Mouse (Mus musculus) G1E (cell line): Measurements from ENCODE around the gene Slc12a6. TPM values are rescaled to one million over a fixed set of nuclear protein-coding genes. Genes with fewer than 3 reads are reported as not detected.

ENCODE experiments used
- ATAC-seq: 2 replicates; pipeline ENCODE4 v1.8.0; 2016; ENCODE audit warnings: mild to moderate bottlenecking; ENCODE audit not compliant: insufficient number of reproducible peaks, poor library complexity, low FRiP score, severe bottlenecking; ENCODE audit errors: extremely low read depth
- DNase-seq: peaks from one replicate; pipeline ENCODE4 v3.0.0; 2012; ENCODE audit warnings: low spot score
- H3K27me3 ChIP-seq: 2 replicates; pipeline ENCODE4 v1.6.1; 2012; ENCODE audit warnings: mild to moderate bottlenecking, low read length, inconsistent platforms; ENCODE audit not compliant: insufficient read depth
- H3K36me3 ChIP-seq: replicated peaks from 2 replicates; pipeline ENCODE3; 2012; ENCODE audit warnings: mild to moderate bottlenecking, inconsistent platforms
- H3K4me1 ChIP-seq: 2 replicates; pipeline ENCODE4 v1.6.1; 2012; ENCODE audit warnings: low read depth, low read length, inconsistent platforms, mixed read lengths; ENCODE audit not compliant: insufficient read depth
- H3K4me3 ChIP-seq: 2 replicates; pipeline ENCODE4 v1.5.1; 2012; ENCODE audit warnings: low read depth, mild to moderate bottlenecking, inconsistent platforms, low read length, moderate library complexity, mixed read lengths
- H3K9me3 ChIP-seq: replicated peaks from 2 replicates; pipeline ENCODE4 v1.6.1; 2012; ENCODE audit warnings: inconsistent platforms
- CTCF ChIP-seq: IDR thresholded peaks from 2 replicates; pipeline ENCODE4 v1.5.1; 2012; ENCODE audit warnings: low read depth, low read length, inconsistent platforms, mixed read lengths
- GATA1 ChIP-seq: IDR thresholded peaks from 2 replicates; pipeline ENCODE4 v1.6.1; 2012; ENCODE audit warnings: borderline replicate concordance, low read length, inconsistent platforms, mixed read lengths
- GATA2 ChIP-seq: IDR thresholded peaks from 2 replicates; pipeline ENCODE4 v1.6.1; 2012; ENCODE audit warnings: low read depth, low read length, inconsistent platforms, borderline replicate concordance
- POLR2AphosphoS5 ChIP-seq: IDR thresholded peaks from 2 replicates; pipeline ENCODE4 v1.6.1; 2012; ENCODE audit warnings: low read depth, low read length, inconsistent platforms; ENCODE audit not compliant: insufficient replicate concordance
- TAL1 ChIP-seq: conservative IDR thresholded peaks from 2 replicates; pipeline ENCODE4 v1.6.1; 2012; ENCODE audit warnings: low read depth, low read length, inconsistent platforms, mixed read lengths
- polyA plus RNA-seq: library from polyadenylated mRNA; stranded (reverse); fragments of >175 nt; gene quantifications from 2 replicates; pipeline ENCODE4 v1.2.3, GENCODE M21; 2012
- total RNA-seq, 2 experiments: library from RNA; stranded (forward) in 1 of 2; stranded (reverse) in 1 of 2; fragments of 200-1000 nt in 1 of 2; fragments of >200 nt in 1 of 2; fragmentation: Nextera tagmentation in 1 of 2; gene quantifications; 2 replicates each; pipeline ENCODE4 v1.2.3; 2014 to 2017

Gene Slc12a6
- total RNA-seq (2014; fragmentation: Nextera tagmentation) (55.2 and 55.9 TPM in 2 replicates), total RNA-seq (2017) (46.6 and 50.5 TPM in 2 replicates), polyA plus RNA-seq (3.3 and 4.2 TPM in 2 replicates)

GRCm38 (mm10) chr2:112265448-112266241, at the start of gene Slc12a6:
TSS of gene Slc12a6 (plus strand) at chr2:112265825.
- TF ChIP-seq TAL1 (no peak), POLR2AphosphoS5 (no peak), GATA1 (no peak), GATA2 (no peak), CTCF (no peak)
- Histone ChIP-seq H3K9me3 (no peaks in the 10 kb centered on the region), H3K4me1 (peaks cover 38% of the 10 kb centered on the region), H3K27me3 (no peaks in the 10 kb centered on the region), H3K36me3 (peaks cover 23% of the 10 kb centered on the region), H3K4me3 (peak within 1 kb of the TSS; percentile 94)
- ATAC-seq = peak; percentile 71
- DNase-seq = peak; percentile 84

DNA sequence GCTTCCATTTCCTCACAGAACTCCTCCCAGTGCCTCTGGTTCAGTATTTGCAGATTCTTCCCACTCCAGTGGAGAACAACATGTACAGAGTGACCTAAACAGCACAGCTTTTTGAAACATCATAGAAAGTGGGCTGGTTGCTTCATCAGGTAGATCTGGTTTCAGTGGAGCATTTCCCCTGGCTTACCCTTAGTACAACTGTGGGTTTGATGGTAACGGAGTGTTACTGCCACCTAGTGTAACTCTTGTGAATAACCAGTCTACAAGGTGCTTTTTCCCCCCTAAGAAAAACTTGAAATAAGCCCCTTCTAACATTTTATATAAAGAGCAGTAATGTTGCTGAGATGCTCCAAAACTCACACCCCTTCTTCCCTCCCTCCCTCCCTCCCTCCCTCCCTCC, 49.6 kb upstream of the Slc12a6 start:
- Histone ChIP-seq H3K4me3 (no peak overlapping the region), H3K4me1 (peaks cover 8% of the 10 kb centered on the region; the same call in 1 of the 2 replicates), H3K27me3 (no peaks in the 10 kb centered on the region; the same call in 1 of the 2 replicates), H3K9me3 (no peaks in the 10 kb centered on the region), H3K36me3 (no peaks in the 10 kb centered on the region)
- TF ChIP-seq GATA1 (no peak), CTCF (peak; percentile 32; the same call in 1 of the 2 replicates), TAL1 (no peak), POLR2AphosphoS5 (no peak)
- DNase-seq (peak; percentile 12), ATAC-seq (no peak; the same call in 1 of the 2 replicates)

- TF ChIP-seq TAL1 (no peak), GATA2 (no peak), POLR2AphosphoS5 (no peak), GATA1 (no peak), CTCF (no peak)
- no peak overlapping the region for H3K4me3 ChIP-seq
- H3K27me3 ChIP-seq = no peaks in the 10 kb centered on the region; the same call in 1 of the 2 replicates
- DNase-seq (no peak), ATAC-seq (no peak)
- H3K36me3 ChIP-seq = no peaks in the 10 kb centered on the region
- H3K9me3 ChIP-seq = no peaks in the 10 kb centered on the region
- peaks cover 8% of the 10 kb centered on the region; the same call in 1 of the 2 replicates for H3K4me1 ChIP-seq
These were observed 48.0 kb upstream of the Slc12a6 start for GRCm38 (mm10) chr2:112217614-112218013.

DNA sequence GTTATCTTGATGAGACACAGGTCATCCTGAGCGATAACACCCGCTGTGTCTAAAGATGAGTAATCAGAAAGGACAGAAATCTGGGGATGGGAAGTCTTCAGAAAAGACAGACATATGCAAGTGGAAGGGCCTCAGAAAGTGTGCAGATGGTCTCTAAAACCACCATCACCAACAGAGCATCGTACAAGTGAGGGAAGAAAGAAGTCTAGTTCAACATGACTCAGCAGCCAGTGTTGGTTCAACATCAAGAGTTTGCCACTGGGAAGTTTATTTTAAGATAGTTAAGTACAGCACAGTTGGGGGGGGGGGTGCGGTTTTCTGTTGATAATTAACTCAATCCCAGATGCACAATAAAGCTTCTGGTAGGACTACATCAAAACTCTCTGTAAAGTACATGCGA, 44.7 kb upstream of the Slc12a6 start:
- no peak for TF ChIP-seq GATA1
- Histone ChIP-seq H3K4me3 (no peak overlapping the region), H3K27me3 (no peaks in the 10 kb centered on the region), H3K36me3 (no peaks in the 10 kb centered on the region), H3K9me3 (no peaks in the 10 kb centered on the region), H3K4me1 (peaks cover 8% of the 10 kb centered on the region; the same call in 1 of the 2 replicates)
- DNase-seq (no peak), ATAC-seq (peak; percentile 63)

- no peak for DNase-seq
- Histone ChIP-seq H3K36me3 (no peaks in the 10 kb centered on the region), H3K4me3 (no peak overlapping the region), H3K27me3 (peaks cover under 1% of the 10 kb centered on the region; the same call in 1 of the 2 replicates), H3K9me3 (no peaks in the 10 kb centered on the region), H3K4me1 (peaks cover 8% of the 10 kb centered on the region; the same call in 1 of the 2 replicates)
- no peak for TF ChIP-seq GATA2
- no peak for TF ChIP-seq POLR2AphosphoS5
- no peak for TF ChIP-seq TAL1
- no peak for TF ChIP-seq GATA1
- TF ChIP-seq CTCF = no peak
- ATAC-seq = no peak
These were observed 43.0 kb upstream of the Slc12a6 start for GRCm38 (mm10) chr2:112222607-112223006.

DNA sequence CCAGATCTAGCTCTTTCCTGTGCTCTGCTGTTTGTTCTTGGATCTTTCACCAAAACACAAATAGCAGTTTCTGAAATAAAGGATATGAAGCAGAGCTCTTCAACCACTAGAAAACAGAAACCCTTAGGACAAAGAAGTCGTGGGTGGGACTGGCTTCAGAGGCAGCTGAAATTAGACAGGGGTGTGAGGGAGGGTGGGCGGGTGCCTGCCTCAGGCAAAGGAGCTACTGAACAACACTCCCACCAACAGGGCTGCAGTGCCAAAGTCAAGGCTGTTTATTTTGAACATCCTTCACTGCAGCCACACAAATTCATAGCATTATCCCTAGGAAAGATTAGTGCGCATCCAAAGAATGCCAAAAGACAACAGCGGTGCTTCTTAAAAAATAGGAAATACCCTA, 41.3 kb upstream of the Slc12a6 start:
- TF ChIP-seq GATA1 = no peak
- ATAC-seq = no peak

DNA sequence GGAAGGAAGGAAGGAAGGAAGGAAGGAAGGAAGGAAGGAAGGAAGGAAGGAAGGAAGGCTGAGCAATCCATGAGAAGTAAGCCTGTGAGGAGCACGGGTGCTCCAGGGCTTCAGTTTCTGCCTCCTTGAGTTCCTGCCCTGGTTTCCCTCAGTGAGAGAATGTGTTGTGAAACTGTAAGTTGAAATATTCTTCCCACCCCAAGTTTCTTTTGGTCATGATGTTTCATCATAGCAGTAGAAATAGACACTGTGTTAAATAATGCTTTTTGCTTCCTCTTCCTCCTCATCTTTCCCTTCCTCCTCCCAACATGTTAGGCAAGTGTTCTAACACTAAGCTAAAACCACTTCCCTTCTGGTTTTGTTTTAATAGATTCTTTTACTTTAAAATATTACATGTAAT, 33.0 kb upstream of the Slc12a6 start:
- Histone ChIP-seq H3K27me3 (peaks cover 17% of the 10 kb centered on the region; the same call in 1 of the 2 replicates), H3K36me3 (no peaks in the 10 kb centered on the region), H3K4me1 (peaks cover under 1% of the 10 kb centered on the region; the same call in 1 of the 2 replicates), H3K4me3 (no peak overlapping the region), H3K9me3 (no peaks in the 10 kb centered on the region)
- ATAC-seq = no peak
- no peak for TF ChIP-seq GATA1
- TF ChIP-seq POLR2AphosphoS5 = no peak
- TF ChIP-seq TAL1 = no peak
- no peak for TF ChIP-seq CTCF
- TF ChIP-seq GATA2 = no peak
- DNase-seq = no peak

More for the DNA sequence above, 41.3 kb upstream of the Slc12a6 start:
- Histone ChIP-seq H3K27me3 (peaks cover 4% of the 10 kb centered on the region; the same call in 1 of the 2 replicates), H3K4me3 (no peak overlapping the region), H3K4me1 (peaks cover 4% of the 10 kb centered on the region; the same call in 1 of the 2 replicates), H3K9me3 (no peaks in the 10 kb centered on the region), H3K36me3 (no peaks in the 10 kb centered on the region)
- DNase-seq = no peak
